In genomic region chr13:113812593-113812975, GRCm38 (mm10) we compare ENCODE assay signal across 16 mouse cellular contexts. TPM values are rescaled to one million over a fixed set of nuclear protein-coding genes. Genes with fewer than 3 reads are reported as not detected.
A peak's percentile ranks its signal among the peaks of the same experiment; 100 is the strongest.
DNase-seq lines count a peak whose midpoint lies in the region; ATAC-seq lines count a peak whose summit lies in the region.
"Had no signal": no experiment of that assay in that cellular context is flagged by ENCODE, and none has a peak within 500 bp of the region (broad histone marks: within the 10 kb centered on the region; RNA-seq: fewer than 3 reads in every experiment).

No protein-coding gene starts in this region.

- H3K9me3 ChIP-seq in heart, embryonic 10.5 days: no peaks in the 10 kb centered on the region
- no peaks in the 10 kb centered on the region for H3K9me3 ChIP-seq in kidney, embryonic 14.5 days (ENCODE audit: control insufficient read depth, low read length)
- no peaks in the 10 kb centered on the region for H3K9me3 ChIP-seq in midbrain, embryonic 11.5 days (ENCODE audit: control insufficient read depth, low read length)
- no peaks in the 10 kb centered on the region for H3K9me3 ChIP-seq in midbrain, embryonic 10.5 days (replicated peaks)
- H3K9me3 ChIP-seq: forebrain, embryonic 10.5 days; neural tube, embryonic 12.5 days had no signal

- WGBS in heart, embryonic 10.5 days: 60% methylated on average over 6 of the region's 6 CpGs
- WGBS in kidney, embryonic 14.5 days: 38% methylated on average over 6 of the region's 6 CpGs
- 87% methylated on average over 6 of the region's 6 CpGs for WGBS in midbrain, embryonic 11.5 days
- 88% methylated on average over 6 of the region's 6 CpGs for WGBS in midbrain, embryonic 10.5 days

- no peaks in the 10 kb centered on the region for H3K27me3 ChIP-seq in heart, embryonic 10.5 days (ENCODE audit: insufficient read depth, poor library complexity, severe bottlenecking)
- no peaks in the 10 kb centered on the region for H3K27me3 ChIP-seq in kidney, embryonic 14.5 days (ENCODE audit: control insufficient read depth, insufficient read depth, low read length)
- no peaks in the 10 kb centered on the region for H3K27me3 ChIP-seq in midbrain, embryonic 11.5 days (ENCODE audit: control insufficient read depth, insufficient read depth, low read length)
- no peaks in the 10 kb centered on the region for H3K27me3 ChIP-seq in midbrain, embryonic 10.5 days (ENCODE audit: low read depth, poor library complexity, severe bottlenecking)
- H3K27me3 ChIP-seq: neural tube, embryonic 12.5 days had no signal

- no peak overlapping the region for H3K4me2 ChIP-seq in kidney, embryonic 14.5 days (replicated peaks; ENCODE audit: low read depth, low read length)
- H3K4me2 ChIP-seq in midbrain, embryonic 11.5 days: no peak overlapping the region
- H3K4me2 ChIP-seq: neural tube, embryonic 12.5 days had no signal

- 0 out of 2 replicates have a peak overlapping the region, but pooled peaks have one; percentile 47 for H3K27ac ChIP-seq in heart, embryonic 10.5 days
- peak overlapping the region; percentile 63 for H3K27ac ChIP-seq in kidney, embryonic 14.5 days (ENCODE audit: low read depth, low read length)
- no peak overlapping the region for H3K27ac ChIP-seq in midbrain, embryonic 11.5 days (ENCODE audit: low read depth, low read length)
- H3K27ac ChIP-seq in midbrain, embryonic 10.5 days (replicated peaks): no peak overlapping the region
- H3K27ac ChIP-seq: forebrain, embryonic 10.5 days; neural tube, embryonic 12.5 days had no signal

- DNase-seq in heart, embryonic 10.5 days (ENCODE audit: low spot score): no peak
- no peak for DNase-seq in heart, adult 9 months (ENCODE audit: low spot score in 2 of 2)
- DNase-seq in kidney, adult 18-20 months: no peak
- DNase-seq in midbrain, embryonic 11.5 days (ENCODE audit: low spot score, missing footprints): peak; percentile 73
- DNase-seq in midbrain, embryonic 10.5 days (ENCODE audit: low spot score): no peak
- DNase-seq in ovary, postnatal 14 days (ENCODE audit: low spot score): no peak
- DNase-seq: cerebellum, adult 9-11 months; forebrain, postnatal 0 days; kidney, adult 11 months; lung, adult 18-20 months; lung, postnatal 14 days; thymus, postnatal 4 days had no signal

- H3K4me3 ChIP-seq in heart, embryonic 10.5 days: no peak overlapping the region
- H3K4me3 ChIP-seq in kidney, embryonic 14.5 days (ENCODE audit: low read length): no peak overlapping the region
- no peak overlapping the region for H3K4me3 ChIP-seq in midbrain, embryonic 11.5 days (ENCODE audit: low read depth, low read length)
- no peak overlapping the region for H3K4me3 ChIP-seq in midbrain, embryonic 10.5 days
- H3K4me3 ChIP-seq: forebrain, embryonic 10.5 days; neural tube, embryonic 12.5 days had no signal

- no peaks in the 10 kb centered on the region for H3K36me3 ChIP-seq in heart, embryonic 10.5 days
- H3K36me3 ChIP-seq in kidney, embryonic 14.5 days (ENCODE audit: control insufficient read depth, insufficient read depth, low read length): no peaks in the 10 kb centered on the region
- no peaks in the 10 kb centered on the region for H3K36me3 ChIP-seq in midbrain, embryonic 11.5 days (ENCODE audit: control insufficient read depth, insufficient read depth, low read length)
- H3K36me3 ChIP-seq in midbrain, embryonic 10.5 days: peaks cover 3% of the 10 kb centered on the region; the same call in 1 of the 2 replicates
- H3K36me3 ChIP-seq: neural tube, embryonic 12.5 days had no signal

- no peak overlapping the region for H3K9ac ChIP-seq in kidney, embryonic 14.5 days (ENCODE audit: low read depth, low read length)
- H3K9ac ChIP-seq in midbrain, embryonic 11.5 days (ENCODE audit: low read length): no peak overlapping the region
- H3K9ac ChIP-seq: forebrain, postnatal 0 days; neural tube, embryonic 12.5 days had no signal

- no peak for ATAC-seq in kidney, embryonic 14.5 days (ENCODE audit: low FRiP score, low TSS enrichment)
- no peak for ATAC-seq in midbrain, embryonic 11.5 days (ENCODE audit: low FRiP score)
- peak; percentile 40 for ATAC-seq in common myeloid progenitor, adult 5-6 weeks (replicated peaks; ENCODE audit: low read depth, poor library complexity, severe bottlenecking)
- ATAC-seq: forebrain, postnatal 0 days had no signal

- peaks cover 32% of the 10 kb centered on the region for H3K4me1 ChIP-seq in heart, embryonic 10.5 days
- H3K4me1 ChIP-seq in kidney, embryonic 14.5 days (ENCODE audit: control insufficient read depth, insufficient read depth, low read length): peaks cover 23% of the 10 kb centered on the region
- no peaks in the 10 kb centered on the region for H3K4me1 ChIP-seq in midbrain, embryonic 11.5 days (ENCODE audit: control insufficient read depth, insufficient read depth, low read length)
- peaks cover 19% of the 10 kb centered on the region for H3K4me1 ChIP-seq in midbrain, embryonic 10.5 days

RNA-seq across cellular contexts. Expression of gene Arl15, which starts 18.3 kb away (rescaled TPM):
- polyA plus RNA-seq in heart, embryonic 10.5 days (2016; fragmentation: Nextera tagmentation; extraction: Ambion mirVana): 7.5 and 8.9 TPM in 2 replicates
- polyA plus RNA-seq in kidney, embryonic 14.5 days (2014; fragmentation: Nextera tagmentation; extraction: Ambion mirVana): 16.5 and 18.2 TPM in 2 replicates
- 13.6 and 15.8 TPM in 2 replicates for polyA plus RNA-seq in midbrain, embryonic 11.5 days (2014; fragmentation: Nextera tagmentation; extraction: Ambion mirVana)
- 10.4 and 10.7 TPM in 2 replicates for polyA plus RNA-seq in midbrain, embryonic 10.5 days (2016; fragmentation: Nextera tagmentation; extraction: Ambion mirVana)
- 15.3 and 18.9 TPM in 2 replicates for total RNA-seq in common myeloid progenitor, adult 5-6 weeks (2017)

Comparison
In these comparisons a context has a peak if more than half of its experiments do, and no peak if none do; other contexts are left out.
1. H3K27ac ChIP-seq: peak in heart, embryonic 10.5 days (single experiment) and kidney, embryonic 14.5 days (single experiment); none in midbrain, embryonic 11.5 days (single experiment) and midbrain, embryonic 10.5 days (single experiment).